Mouse (Mus musculus): ENCODE data around the gene Lgals3. TPM values are rescaled to one million over a fixed set of nuclear protein-coding genes. Genes with fewer than 3 reads are reported as not detected.

The Lgals3 gene
- total and polyA plus RNA-seq, 2 experiments: 7.2 to 7.9 TPM

DNA sequence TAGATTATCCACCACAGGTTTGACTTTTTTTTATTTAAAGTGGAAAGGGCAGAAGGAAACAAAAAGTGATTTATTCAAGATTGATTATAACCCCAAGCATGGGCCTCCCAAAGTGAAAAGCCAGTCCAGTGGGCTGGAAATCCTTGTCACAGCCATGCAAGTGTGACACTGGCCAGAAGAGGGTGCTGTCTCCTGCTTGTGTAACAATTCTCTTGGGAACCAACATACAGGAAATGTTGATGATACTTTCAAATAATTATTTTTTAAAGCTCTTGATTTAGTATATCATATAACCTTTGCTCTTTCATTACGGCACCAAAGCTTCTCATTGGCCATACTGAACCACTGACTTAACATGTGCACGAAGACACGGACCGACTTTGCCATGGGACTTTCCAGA is 32.7 kb upstream of the Lgals3 start:
- Histone ChIP-seq H3K4me1 (ENCODE audit: control insufficient read depth, insufficient read depth, low read length) (no peaks in the 10 kb centered on the region), H3K27ac (replicated peaks; ENCODE audit: insufficient read depth, low read depth, low read length) (no peak overlapping the region), H3K27me3 (ENCODE audit: control insufficient read depth, insufficient read depth, low read length) (no peaks in the 10 kb centered on the region), H3K9ac (ENCODE audit: low read depth, low read length) (no peak overlapping the region), H3K4me3 (ENCODE audit: insufficient read depth, low read depth, low read length) (no peak overlapping the region), H3K36me3 (ENCODE audit: control insufficient read depth, insufficient read depth, low read length) (no peaks in the 10 kb centered on the region), H3K79me2 (ENCODE audit: control insufficient read depth, insufficient read depth, low read length) (no peaks in the 10 kb centered on the region)
- DNase-seq (ENCODE audit: extremely low read depth, low read depth, low spot score): peak; percentile 45
- no peak for TF ChIP-seq POLR2A (IDR thresholded peaks at IDR 0.05; ENCODE audit: extremely low read depth, insufficient read depth, low read length)
- peak; percentile 76 for TF ChIP-seq CTCF (IDR thresholded peaks at IDR 0.05; ENCODE audit: low read depth, low read length)
- 77% methylated on average over 4 of the region's 4 CpGs for WGBS

DNA sequence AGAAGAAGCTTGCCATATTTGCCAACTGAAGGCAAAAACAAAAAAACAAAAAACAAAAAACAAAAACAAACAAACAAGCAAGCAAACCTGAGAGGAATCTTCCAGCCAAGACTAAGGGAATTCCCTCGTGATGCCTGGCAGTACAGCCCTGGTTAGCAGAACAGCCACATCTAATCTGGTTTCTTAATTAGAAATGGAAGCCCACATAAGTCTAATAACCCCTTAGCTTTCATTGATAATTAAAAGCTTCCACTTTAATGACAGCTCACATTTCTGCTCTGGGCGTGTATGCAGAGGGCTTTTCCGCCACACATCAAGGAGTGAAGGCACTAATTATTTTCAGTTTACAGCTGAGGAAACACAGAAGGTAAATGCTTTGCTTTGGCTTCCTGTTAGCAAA is 32.3 kb upstream of the Lgals3 start:
- Histone ChIP-seq H3K4me3 (ENCODE audit: insufficient read depth, low read depth, low read length) (no peak overlapping the region), H3K4me1 (ENCODE audit: control insufficient read depth, insufficient read depth, low read length) (no peaks in the 10 kb centered on the region), H3K36me3 (ENCODE audit: control insufficient read depth, insufficient read depth, low read length) (no peaks in the 10 kb centered on the region), H3K27me3 (ENCODE audit: control insufficient read depth, insufficient read depth, low read length) (no peaks in the 10 kb centered on the region), H3K27ac (replicated peaks; ENCODE audit: insufficient read depth, low read depth, low read length) (no peak overlapping the region), H3K9ac (ENCODE audit: low read depth, low read length) (no peak overlapping the region), H3K79me2 (ENCODE audit: control insufficient read depth, insufficient read depth, low read length) (no peaks in the 10 kb centered on the region)
- DNase-seq (ENCODE audit: extremely low read depth, low read depth, low spot score): no peak
- 89% methylated on average over 3 of the region's 3 CpGs for WGBS
- no peak for TF ChIP-seq CTCF (IDR thresholded peaks at IDR 0.05; ENCODE audit: low read depth, low read length)
- no peak for TF ChIP-seq POLR2A (IDR thresholded peaks at IDR 0.05; ENCODE audit: extremely low read depth, insufficient read depth, low read length)

DNA sequence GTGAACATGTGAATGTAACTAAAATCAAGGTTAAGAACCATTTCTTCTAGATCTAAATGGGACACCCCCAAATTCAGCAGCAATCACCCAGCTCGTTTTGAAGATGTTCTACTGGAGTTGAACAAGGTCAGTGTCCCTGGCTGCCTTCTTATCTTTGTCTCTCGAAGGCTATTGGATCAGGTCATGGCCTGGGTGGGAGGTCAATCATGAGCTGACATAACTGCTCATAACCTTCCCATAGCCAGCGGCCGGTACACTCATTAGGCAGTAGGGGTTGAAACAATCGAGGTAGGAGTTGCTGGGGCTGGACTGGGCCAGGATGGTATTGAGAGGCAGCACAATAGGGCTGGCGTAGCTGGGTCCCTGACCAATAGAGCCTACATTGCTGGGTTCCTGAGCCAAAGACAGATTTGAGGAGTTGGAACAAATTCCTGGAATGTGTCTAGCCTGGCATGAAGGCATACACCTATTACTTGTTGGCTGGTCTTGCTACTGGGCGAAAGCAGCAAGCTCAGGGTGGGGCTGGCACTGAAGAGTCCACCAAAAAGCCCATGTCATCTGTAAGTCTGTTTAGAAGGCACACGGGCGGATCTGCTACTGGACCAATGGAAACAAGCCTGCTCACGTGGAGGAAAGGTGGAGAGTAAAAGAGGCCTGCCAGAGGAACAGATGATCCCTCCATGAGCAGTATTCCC is 27.2 kb upstream of the Lgals3 start:
- Histone ChIP-seq H3K79me2 (ENCODE audit: control insufficient read depth, insufficient read depth, low read length) (no peaks in the 10 kb centered on the region), H3K27ac (replicated peaks; ENCODE audit: insufficient read depth, low read depth, low read length) (no peak overlapping the region), H3K27me3 (ENCODE audit: control insufficient read depth, insufficient read depth, low read length) (no peaks in the 10 kb centered on the region), H3K4me1 (ENCODE audit: control insufficient read depth, insufficient read depth, low read length) (no peaks in the 10 kb centered on the region), H3K9ac (ENCODE audit: low read depth, low read length) (no peak overlapping the region), H3K4me3 (ENCODE audit: insufficient read depth, low read depth, low read length) (no peak overlapping the region), H3K36me3 (ENCODE audit: control insufficient read depth, insufficient read depth, low read length) (no peaks in the 10 kb centered on the region)
- no peak for DNase-seq (ENCODE audit: extremely low read depth, low read depth, low spot score)
- whole genome bisulfite sequencing: 85% methylated on average over 10 of the region's 10 CpGs
- TF ChIP-seq POLR2A (IDR thresholded peaks at IDR 0.05; ENCODE audit: extremely low read depth, insufficient read depth, low read length): no peak
- no peak for TF ChIP-seq CTCF (IDR thresholded peaks at IDR 0.05; ENCODE audit: low read depth, low read length)

DNA sequence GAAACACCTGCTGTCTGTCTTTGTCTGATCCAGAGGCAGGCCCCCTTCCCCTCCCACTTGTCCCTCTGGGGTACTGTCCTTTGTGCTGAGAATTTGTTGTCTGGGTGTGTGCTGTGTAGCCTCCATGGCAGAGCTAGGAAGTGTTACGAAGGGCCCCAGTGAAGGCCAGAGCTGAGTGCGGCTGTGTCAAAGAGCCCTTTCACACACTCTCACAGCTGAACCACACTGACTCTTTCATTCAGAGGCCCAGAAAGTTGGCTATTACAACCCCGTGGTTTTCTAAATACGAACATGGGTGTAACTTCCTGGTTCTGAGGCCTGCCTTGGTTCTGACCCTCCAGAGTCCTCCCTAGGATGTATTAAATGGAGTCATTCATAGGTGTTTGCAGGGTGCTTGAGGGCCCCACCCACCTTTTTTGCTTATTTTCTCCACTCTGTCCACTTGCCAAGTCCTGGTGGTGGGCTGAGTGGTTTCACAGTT is 25.7 kb upstream of the Lgals3 start:
- Histone ChIP-seq H3K4me1 (ENCODE audit: control insufficient read depth, insufficient read depth, low read length) (no peaks in the 10 kb centered on the region), H3K79me2 (ENCODE audit: control insufficient read depth, insufficient read depth, low read length) (no peaks in the 10 kb centered on the region), H3K27ac (replicated peaks; ENCODE audit: insufficient read depth, low read depth, low read length) (no peak overlapping the region), H3K27me3 (ENCODE audit: control insufficient read depth, insufficient read depth, low read length) (no peaks in the 10 kb centered on the region), H3K9ac (ENCODE audit: low read depth, low read length) (no peak overlapping the region), H3K36me3 (ENCODE audit: control insufficient read depth, insufficient read depth, low read length) (no peaks in the 10 kb centered on the region), H3K4me3 (ENCODE audit: insufficient read depth, low read depth, low read length) (no peak overlapping the region)
- DNase-seq (ENCODE audit: extremely low read depth, low read depth, low spot score): no peak
- TF ChIP-seq CTCF (IDR thresholded peaks at IDR 0.05; ENCODE audit: low read depth, low read length) (no peak), POLR2A (IDR thresholded peaks at IDR 0.05; ENCODE audit: extremely low read depth, insufficient read depth, low read length) (no peak)
- 87% methylated on average over 4 of the region's 4 CpGs for WGBS

DNA sequence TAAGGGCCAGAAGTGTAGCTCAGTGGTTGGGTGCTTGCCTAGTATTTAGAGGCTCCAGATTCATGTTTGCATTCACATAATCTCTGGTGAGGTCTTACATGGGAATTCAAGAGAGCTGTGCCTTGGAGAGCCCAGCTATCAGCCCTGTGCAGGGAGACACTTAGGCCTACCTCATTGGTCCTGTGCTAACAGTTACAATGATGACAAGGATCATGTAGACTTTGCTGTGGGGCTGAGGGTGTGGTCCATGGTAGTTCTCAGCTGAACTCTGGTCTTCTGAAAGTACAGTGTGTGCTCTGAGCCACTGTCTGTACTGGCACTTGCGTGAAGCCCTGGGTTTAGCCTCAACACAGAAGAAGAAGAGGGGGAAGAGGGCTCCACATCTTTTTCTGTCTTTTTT is 20.8 kb upstream of the Lgals3 start:
- no peak overlapping the region for H3K27ac ChIP-seq (replicated peaks; ENCODE audit: insufficient read depth, low read depth, low read length)
- no peak overlapping the region for H3K4me3 ChIP-seq (ENCODE audit: insufficient read depth, low read depth, low read length)
- WGBS: 81% methylated on average over 1 of the region's 1 CpGs
- DNase-seq (ENCODE audit: extremely low read depth, low read depth, low spot score): no peak
- no peak for TF ChIP-seq CTCF (IDR thresholded peaks at IDR 0.05; ENCODE audit: low read depth, low read length)
- no peak for TF ChIP-seq POLR2A (IDR thresholded peaks at IDR 0.05; ENCODE audit: extremely low read depth, insufficient read depth, low read length)
- no peaks in the 10 kb centered on the region for H3K27me3 ChIP-seq (ENCODE audit: control insufficient read depth, insufficient read depth, low read length)
- H3K36me3 ChIP-seq (ENCODE audit: control insufficient read depth, insufficient read depth, low read length): no peaks in the 10 kb centered on the region
- no peaks in the 10 kb centered on the region for H3K79me2 ChIP-seq (ENCODE audit: control insufficient read depth, insufficient read depth, low read length)
- no peaks in the 10 kb centered on the region for H3K4me1 ChIP-seq (ENCODE audit: control insufficient read depth, insufficient read depth, low read length)
- no peak overlapping the region for H3K9ac ChIP-seq (ENCODE audit: low read depth, low read length)

DNA sequence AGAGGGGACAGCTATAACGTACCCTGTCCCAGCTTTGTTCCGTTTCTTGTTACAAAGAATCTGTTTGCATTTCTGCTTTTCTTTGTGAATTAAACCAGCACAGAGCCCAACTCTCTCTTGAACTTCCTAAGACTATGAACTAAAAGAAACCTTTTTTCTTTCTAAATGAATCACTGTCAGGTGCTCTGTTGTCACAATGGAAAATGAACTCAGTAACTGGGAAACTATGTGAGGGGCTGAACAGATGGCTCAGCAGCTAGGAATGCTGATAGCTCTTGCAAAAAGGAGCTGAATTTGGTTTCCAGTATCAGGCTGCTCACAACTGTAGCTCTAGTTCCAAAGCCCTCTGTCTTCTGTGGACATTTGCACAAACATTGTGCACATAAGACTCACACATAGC is 16.6 kb upstream of the Lgals3 start:
- DNase-seq (ENCODE audit: extremely low read depth, low read depth, low spot score): peak; percentile 25
- TF ChIP-seq CTCF (IDR thresholded peaks at IDR 0.05; ENCODE audit: low read depth, low read length) (no peak), POLR2A (IDR thresholded peaks at IDR 0.05; ENCODE audit: extremely low read depth, insufficient read depth, low read length) (no peak)
- H3K9ac ChIP-seq (ENCODE audit: low read depth, low read length): no peak overlapping the region
- H3K79me2 ChIP-seq (ENCODE audit: control insufficient read depth, insufficient read depth, low read length): no peaks in the 10 kb centered on the region
- H3K27me3 ChIP-seq (ENCODE audit: control insufficient read depth, insufficient read depth, low read length): no peaks in the 10 kb centered on the region
- no peak overlapping the region for H3K4me3 ChIP-seq (ENCODE audit: insufficient read depth, low read depth, low read length)
- no peak overlapping the region for H3K27ac ChIP-seq (replicated peaks; ENCODE audit: insufficient read depth, low read depth, low read length)
- H3K4me1 ChIP-seq (ENCODE audit: control insufficient read depth, insufficient read depth, low read length): peaks cover 7% of the 10 kb centered on the region
- H3K36me3 ChIP-seq (ENCODE audit: control insufficient read depth, insufficient read depth, low read length): no peaks in the 10 kb centered on the region
- WGBS: 92% methylated on average over 2 of the region's 2 CpGs
